ENCODE assay signal across 21 mouse cellular contexts in the genomic region with DNA sequence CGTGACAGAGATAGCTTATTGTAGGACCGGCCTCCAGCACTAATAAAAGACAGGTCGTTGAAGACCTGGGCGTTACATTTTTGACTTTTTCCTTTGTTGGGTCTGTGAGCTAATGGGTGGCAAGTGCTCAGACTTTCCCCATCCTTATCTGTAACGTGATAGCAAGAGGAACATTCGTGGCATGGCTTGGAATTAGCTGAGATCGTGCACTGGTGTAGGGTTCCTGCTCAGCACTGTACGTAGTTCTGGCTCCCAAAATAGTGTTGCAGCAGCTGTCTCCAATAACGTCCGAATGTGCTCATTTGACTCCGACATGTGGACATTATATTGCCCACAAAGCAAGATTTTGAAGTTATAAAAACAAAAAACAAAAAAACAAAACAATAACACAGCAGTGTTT. TPM values are rescaled to one million over a fixed set of nuclear protein-coding genes. Genes with fewer than 3 reads are reported as not detected.
"Had no signal": no experiment of that assay in that cellular context is flagged by ENCODE, and none has a peak within 500 bp of the region (broad histone marks: within the 10 kb centered on the region; RNA-seq: fewer than 3 reads in every experiment).

No protein-coding gene starts in this region.

- H3K36me3 ChIP-seq: limb, embryonic 15.5 days; neural tube, embryonic 12.5 days had no signal

- DNase-seq: kidney, adult 2 months; kidney, postnatal 25 days; layer of hippocampus, adult 9-11 months; liver, postnatal 0 days; lung, embryonic 14.5 days; midbrain, embryonic 14.5 days; retina, postnatal 1 day; right cerebral cortex, postnatal 25 days; thymus, postnatal 25 days had no signal

- H3K4me3 ChIP-seq: layer of hippocampus, adult 2 months; limb, embryonic 15.5 days; neural tube, embryonic 12.5 days had no signal

- H3K9ac ChIP-seq: limb, embryonic 15.5 days; liver, embryonic 14.5 days; liver, postnatal 0 days; lung, embryonic 14.5 days; neural tube, embryonic 12.5 days had no signal

- H3K27ac ChIP-seq: kidney, postnatal 0 days; layer of hippocampus, adult 2 months; limb, embryonic 15.5 days; liver, embryonic 14.5 days; macrophage; neural tube, embryonic 12.5 days had no signal

- H3K9me3 ChIP-seq: limb, embryonic 15.5 days; neural tube, embryonic 12.5 days had no signal

- ATAC-seq: intestine, postnatal 0 days; liver, postnatal 0 days; lung, postnatal 0 days had no signal

- H3K4me2 ChIP-seq: limb, embryonic 15.5 days; liver, embryonic 11.5 days; lung, embryonic 14.5 days; neural tube, embryonic 12.5 days had no signal

- H3K4me1 ChIP-seq: limb, embryonic 15.5 days; neural tube, embryonic 12.5 days had no signal

- H3K27me3 ChIP-seq: neural tube, embryonic 12.5 days had no signal

RNA-seq across cellular contexts. Expression of gene Tmem117, which starts 5.5 kb away (rescaled TPM):
- total RNA-seq: megakaryocyte, adult 5-6 weeks; neutrophil, adult 5-6 weeks had no signal
- polyA plus RNA-seq: liver, embryonic 14.5 days; liver, postnatal 0 days; spleen, adult 2 months had no signal
